ENCODE assay signal across 25 mouse cellular contexts in genomic region chr6:92920938-92921689, GRCm38 (mm10). TPM values are rescaled to one million over a fixed set of nuclear protein-coding genes. Genes with fewer than 3 reads are reported as not detected.
DNase-seq lines count a peak whose midpoint lies in the region; ATAC-seq and TF ChIP-seq lines count a peak whose summit lies in the region.
"Had no signal": no experiment of that assay in that cellular context is flagged by ENCODE, and none has a peak within 500 bp of the region (broad histone marks: within the 10 kb centered on the region; RNA-seq: fewer than 3 reads in every experiment).

No protein-coding gene starts in this region.

- ATAC-seq in heart, embryonic 16.5 days (replicated peaks; ENCODE audit: extremely low read depth, insufficient read depth, low FRiP score) = no peak
- ATAC-seq: forebrain, embryonic 15.5 days; hindbrain, postnatal 0 days; intestine, postnatal 0 days; liver, postnatal 0 days; midbrain, embryonic 16.5 days had no signal

- intact Hi-C loops in heart, postnatal 25 days (cut with DNase I) = no loop called here

- no peak for DNase-seq in heart, postnatal 25 days (ENCODE audit: low spot score)
- DNase-seq in R1 (ENCODE audit: low read depth, low spot score) (peak; percentile 14), ZHBTc4 (ENCODE audit: low read depth, low spot score) (peak; percentile 26)
- DNase-seq in kidney, postnatal 10 days = peak; percentile 49
- no peak for DNase-seq in frontal cortex, postnatal 14 days (ENCODE audit: low spot score in 2 of 2)
- no peak for DNase-seq in thymus, adult 2 months
- DNase-seq: cerebellum, adult 11-12 months; cerebellum, postnatal 14 days; embryo, embryonic 11 days; layer of hippocampus, adult 9-11 months; liver, postnatal 0 days had no signal

- H3K36me3 ChIP-seq in heart, embryonic 16.5 days (ENCODE audit: control insufficient read depth, insufficient read depth) = no peaks in the 10 kb centered on the region
- H3K36me3 ChIP-seq in thymus, adult 2 months (ENCODE audit: control insufficient read depth, insufficient read depth, low read length) = no peaks in the 10 kb centered on the region
- H3K36me3 ChIP-seq: forebrain, embryonic 15.5 days; hindbrain, embryonic 10.5 days; limb, embryonic 10.5 days; neural tube, embryonic 15.5 days; stomach, embryonic 15.5 days had no signal

- no peak overlapping the region for H3K4me2 ChIP-seq in heart, embryonic 16.5 days (ENCODE audit: low read depth, low read length)
- H3K4me2 ChIP-seq: forebrain, embryonic 15.5 days; neural tube, embryonic 15.5 days; stomach, embryonic 15.5 days had no signal

- peaks cover 32% of the 10 kb centered on the region for H3K4me1 ChIP-seq in heart, embryonic 16.5 days (ENCODE audit: control insufficient read depth, insufficient read depth, low read length)
- H3K4me1 ChIP-seq in thymus, adult 2 months (replicated peaks; ENCODE audit: control insufficient read depth, insufficient read depth, low read length) = no peaks in the 10 kb centered on the region
- H3K4me1 ChIP-seq: forebrain, embryonic 15.5 days; hindbrain, embryonic 10.5 days; megakaryocyte, embryonic 14.5 days; neural tube, embryonic 15.5 days had no signal

- H3K27me3 ChIP-seq in heart, embryonic 16.5 days (ENCODE audit: control insufficient read depth, insufficient read depth, low read length) = no peaks in the 10 kb centered on the region
- no peaks in the 10 kb centered on the region for H3K27me3 ChIP-seq in thymus, adult 2 months (ENCODE audit: control insufficient read depth, insufficient read depth, low read length)
- H3K27me3 ChIP-seq: forebrain, embryonic 15.5 days; megakaryocyte, embryonic 14.5 days; neural tube, embryonic 15.5 days; stomach, embryonic 15.5 days had no signal

- no peak for TF ChIP-seq POLR2A in thymus, adult 2 months (IDR thresholded peaks at IDR 0.05; ENCODE audit: control insufficient read depth, extremely low read depth, insufficient read depth, low read length, poor library complexity)

- H3K9ac ChIP-seq in heart, embryonic 16.5 days (ENCODE audit: low read length) = no peak overlapping the region
- H3K9ac ChIP-seq: forebrain, embryonic 15.5 days; liver, postnatal 0 days; neural tube, embryonic 15.5 days; stomach, embryonic 15.5 days had no signal

- no peaks in the 10 kb centered on the region for H3K9me3 ChIP-seq in heart, embryonic 16.5 days (replicated peaks; ENCODE audit: control insufficient read depth, low read length)
- H3K9me3 ChIP-seq: forebrain, embryonic 15.5 days; hindbrain, embryonic 10.5 days; limb, embryonic 10.5 days; neural tube, embryonic 15.5 days; stomach, embryonic 15.5 days had no signal

- H3K4me3 ChIP-seq in heart, embryonic 16.5 days (ENCODE audit: low read length) = no peak overlapping the region
- H3K4me3 ChIP-seq in thymus, adult 2 months (ENCODE audit: control insufficient read depth, insufficient read depth, low read length) = no peak overlapping the region
- H3K4me3 ChIP-seq: forebrain, embryonic 15.5 days; hindbrain, embryonic 10.5 days; left cerebral cortex, adult 2 months; limb, embryonic 10.5 days; megakaryocyte, embryonic 14.5 days; neural tube, embryonic 15.5 days; stomach, embryonic 15.5 days had no signal

- H3K27ac ChIP-seq in heart, embryonic 16.5 days (ENCODE audit: low read length) = peak overlapping the region; percentile 61
- no peak overlapping the region for H3K27ac ChIP-seq in thymus, adult 2 months (ENCODE audit: control insufficient read depth, insufficient read depth, low read length)
- H3K27ac ChIP-seq: forebrain, embryonic 15.5 days; hindbrain, embryonic 10.5 days; hindbrain, postnatal 0 days; left cerebral cortex, adult 2 months; limb, embryonic 10.5 days; neural tube, embryonic 15.5 days; stomach, embryonic 15.5 days had no signal

- WGBS in heart, embryonic 16.5 days = 55% methylated on average over 10 of the region's 10 CpGs
- WGBS in thymus, adult 2 months = 80% methylated on average over 10 of the region's 10 CpGs

- no peak for TF ChIP-seq CTCF in thymus, adult 2 months (IDR thresholded peaks at IDR 0.05; ENCODE audit: borderline replicate concordance, control insufficient read depth, extremely low read depth, insufficient read depth, low read length, poor library complexity)

RNA-seq across cellular contexts. Expression of gene Adamts9, which starts 22.2 kb away (rescaled TPM):
- 6.3 and 7.7 TPM in 2 replicates for polyA plus RNA-seq in heart, embryonic 16.5 days (2015; fragmentation: Nextera tagmentation; extraction: Ambion mirVana)
- total RNA-seq in heart, postnatal 25 days (2021) = 10 to 100 TPM; 20.4 to 21.7 TPM
- polyA plus RNA-seq in thymus, adult 2 months (2012; rRNA removed) = 4.5 and 4.7 TPM in 2 replicates

RNA-seq across cellular contexts. Expression of gene Gm15737, which starts 52.0 kb away (rescaled TPM):
- polyA plus RNA-seq in heart, embryonic 16.5 days (2015; fragmentation: Nextera tagmentation; extraction: Ambion mirVana) = 0.31 and 0.34 TPM in 2 replicates
- under 1 TPM; 0.29 to 0.39 TPM for total RNA-seq in heart, postnatal 25 days (2021)
- polyA plus RNA-seq in thymus, adult 2 months (2012; rRNA removed) = not detected in 2 replicates
- total RNA-seq: adrenal gland, postnatal 14 days; hindbrain, postnatal 0 days; left cerebral cortex, adult 2 months; liver, adult 2 months had no signal
- polyA plus RNA-seq: forebrain, embryonic 15.5 days; hindbrain, postnatal 0 days; limb, embryonic 10.5 days; liver, adult 2 months; liver, postnatal 0 days; midbrain, embryonic 16.5 days; neural tube, embryonic 15.5 days; spleen, adult 2 months had no signal

Comparison
In these comparisons a context has a peak if more than half of its experiments do, and no peak if none do; other contexts are left out.
1. DNase-seq: peak in R1 (single experiment), ZHBTc4 (single experiment) and kidney, postnatal 10 days (single experiment); none in heart, postnatal 25 days (single experiment), frontal cortex, postnatal 14 days (0 of 2) and thymus, adult 2 months (single experiment).